Mouse (Mus musculus) ES-CJ7 (cell line): ENCODE results near the gene Gng7.

Source experiments
- DNase-seq: peaks from one replicate; pipeline ENCODE4 v3.0.0; 2011; ENCODE audit warnings: low read depth, low spot score

The Gng7 gene

DNA sequence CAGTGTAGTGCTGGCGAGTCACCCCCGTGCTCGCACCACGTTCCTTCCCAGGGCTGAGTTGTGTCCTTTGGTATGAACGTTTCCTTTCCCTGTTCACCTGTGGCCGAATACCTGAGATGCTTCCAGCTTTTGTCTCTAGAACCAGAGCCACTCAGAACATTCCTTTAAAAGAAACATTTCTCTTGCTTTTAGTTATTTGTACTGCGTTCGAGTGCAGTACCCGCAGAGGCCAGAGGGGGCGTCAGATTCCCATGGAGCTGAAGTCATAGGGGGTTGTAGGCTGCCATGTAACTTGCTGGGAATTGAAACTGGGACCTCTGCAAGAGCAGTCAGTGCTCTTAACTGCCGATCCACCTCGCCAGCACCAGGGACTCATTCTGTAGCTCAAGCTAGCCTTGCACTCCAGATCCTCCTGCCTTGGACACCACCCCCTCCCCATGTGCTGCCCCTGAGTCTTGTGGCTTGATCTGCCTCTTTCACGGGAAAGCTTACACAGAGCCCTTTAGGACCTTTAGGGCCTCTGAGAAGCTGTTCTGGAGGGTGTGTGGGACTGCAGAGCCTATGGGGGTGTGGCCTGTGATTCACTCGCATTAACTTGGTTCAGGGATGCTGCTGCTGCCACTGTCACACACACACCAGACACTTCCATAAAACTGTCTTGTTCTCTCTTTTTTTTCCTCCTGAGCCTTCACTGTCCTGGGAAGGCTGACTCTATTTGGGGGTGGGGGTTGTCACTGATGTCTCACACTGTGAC lies 67.9 kb downstream of the Gng7 start:
- DNase-seq: peak; percentile 76

DNA sequence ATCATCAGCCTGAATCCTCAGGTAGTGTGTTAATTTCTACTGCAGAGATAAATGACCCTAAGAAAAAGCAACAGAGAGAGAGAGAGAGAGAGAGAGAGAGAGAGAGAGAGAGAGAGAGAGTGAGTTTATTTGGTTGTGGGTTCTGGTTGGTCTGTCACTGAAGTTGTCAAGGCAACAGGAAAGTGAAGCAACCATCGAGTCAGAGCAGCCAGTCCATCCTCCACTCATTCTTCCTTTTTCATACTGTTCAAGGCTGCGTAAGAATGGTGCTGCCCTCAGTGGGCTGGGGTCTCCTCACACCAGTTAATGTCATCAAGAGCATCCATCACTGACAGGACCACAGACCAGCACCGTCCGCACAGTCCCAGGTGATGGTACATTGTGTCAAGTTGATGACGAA lies 70.5 kb downstream of the Gng7 start:
- DNase-seq: no peak

DNA sequence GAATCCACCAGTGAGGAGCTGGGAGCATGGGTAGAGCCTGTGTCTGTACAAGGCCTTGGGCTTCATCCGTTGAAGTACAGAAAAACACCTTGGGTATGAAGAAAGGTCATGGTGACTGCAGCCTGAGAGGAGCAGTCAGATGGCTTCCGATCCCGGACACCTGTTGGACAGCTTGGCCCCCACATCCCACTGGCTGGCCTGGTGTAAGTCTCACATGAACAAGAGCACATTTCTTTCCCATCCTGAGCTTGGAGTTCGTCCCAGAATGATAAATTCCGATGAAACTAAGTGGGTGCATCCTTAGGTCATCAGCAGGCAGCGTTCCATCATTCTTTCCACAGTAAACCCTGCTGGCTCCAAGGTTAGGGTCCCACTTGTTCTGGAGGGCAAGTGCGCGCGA lies 71.0 kb downstream of the Gng7 start:
- no peak for DNase-seq

DNA sequence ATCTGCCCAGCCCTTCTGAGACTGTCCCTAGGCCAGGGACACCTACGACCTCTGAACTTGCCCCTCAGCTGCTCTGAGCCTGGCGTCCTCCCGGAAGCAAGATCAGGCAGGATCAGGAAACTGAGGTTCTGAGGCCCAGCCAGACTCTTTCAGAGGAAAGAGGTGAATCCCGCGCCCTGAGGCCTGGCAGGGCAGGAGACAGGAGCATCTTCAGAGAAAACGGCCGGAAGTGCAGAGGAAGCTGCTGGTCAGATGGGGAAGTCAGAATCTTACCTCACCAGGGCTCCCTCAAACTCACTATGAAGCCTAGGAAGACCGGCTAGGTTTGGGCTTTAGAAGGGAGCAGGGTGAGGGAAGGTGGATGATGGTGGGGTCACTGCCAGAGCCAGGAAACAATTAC lies 71.8 kb downstream of the Gng7 start:
- no peak for DNase-seq

DNA sequence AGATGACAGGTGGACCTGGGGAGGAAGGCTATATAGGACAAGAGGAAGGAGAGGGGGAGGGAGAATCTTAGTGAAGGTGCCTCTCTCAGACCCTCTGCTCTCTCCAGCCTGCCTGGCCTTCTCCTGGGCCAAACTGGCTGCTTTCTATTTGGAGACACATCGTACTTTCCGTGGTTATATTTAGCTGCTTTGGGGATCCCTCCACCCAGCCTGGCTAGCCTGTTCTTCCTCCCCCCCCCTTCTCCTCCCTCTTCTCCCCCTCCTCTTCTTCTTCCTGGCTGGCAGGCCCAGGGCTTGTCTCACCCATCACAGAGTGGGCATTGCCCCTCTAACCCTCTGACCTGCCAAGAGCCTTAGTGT lies 73.8 kb downstream of the Gng7 start:
- no peak for DNase-seq

DNA sequence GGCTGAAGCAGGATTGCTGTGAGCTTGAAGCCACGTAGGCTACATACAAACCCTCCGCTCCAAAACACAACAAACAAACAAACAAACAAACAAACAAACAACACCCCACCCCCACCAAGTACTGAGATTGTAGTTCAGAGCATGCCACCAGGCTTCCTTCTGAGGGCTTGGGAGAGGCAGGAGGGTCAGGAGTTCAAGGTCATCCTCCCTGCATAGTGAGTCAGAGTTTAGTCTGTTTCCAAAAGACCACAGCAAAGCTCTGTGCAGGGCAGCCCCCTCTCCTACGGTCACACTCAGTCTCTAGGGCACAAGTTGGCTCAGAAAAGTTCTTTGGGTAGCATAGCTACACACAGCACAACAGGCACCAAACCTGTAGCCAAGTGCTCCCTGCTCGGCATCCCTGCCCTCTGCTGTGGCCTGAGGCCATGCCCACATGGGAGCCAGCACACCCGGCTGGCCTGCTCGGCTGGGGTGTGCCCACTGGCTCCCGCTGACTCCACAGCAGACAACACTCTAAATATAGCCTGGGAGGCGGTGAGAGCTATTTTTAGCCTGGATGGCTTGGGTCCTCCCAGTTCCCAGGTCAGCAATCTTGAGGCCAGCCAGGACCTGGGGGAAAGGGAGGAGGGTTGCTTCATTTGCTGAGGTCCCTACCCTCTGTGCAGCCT lies 74.3 kb downstream of the Gng7 start:
- DNase-seq: peak; percentile 92

DNA sequence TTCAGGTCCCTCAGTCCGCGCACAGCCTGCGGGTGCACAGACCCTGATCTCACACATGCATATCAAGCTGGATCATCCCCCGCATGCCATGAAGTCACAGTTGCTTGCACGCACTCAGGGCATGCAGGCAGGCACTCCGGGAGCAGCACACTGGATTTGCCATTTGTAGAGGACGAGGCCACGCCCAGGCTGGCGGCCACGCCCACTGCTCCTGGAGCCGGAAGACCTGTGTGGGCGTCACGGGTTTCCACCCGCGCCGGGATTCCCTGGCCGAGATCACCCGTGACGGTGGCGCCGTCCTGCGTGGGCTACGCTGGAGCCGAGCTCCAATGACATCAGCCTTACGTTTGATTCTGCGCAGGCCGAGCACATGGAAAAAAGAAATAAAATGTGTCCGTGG lies 75.1 kb downstream of the Gng7 start:
- DNase-seq: peak; percentile 95

DNA sequence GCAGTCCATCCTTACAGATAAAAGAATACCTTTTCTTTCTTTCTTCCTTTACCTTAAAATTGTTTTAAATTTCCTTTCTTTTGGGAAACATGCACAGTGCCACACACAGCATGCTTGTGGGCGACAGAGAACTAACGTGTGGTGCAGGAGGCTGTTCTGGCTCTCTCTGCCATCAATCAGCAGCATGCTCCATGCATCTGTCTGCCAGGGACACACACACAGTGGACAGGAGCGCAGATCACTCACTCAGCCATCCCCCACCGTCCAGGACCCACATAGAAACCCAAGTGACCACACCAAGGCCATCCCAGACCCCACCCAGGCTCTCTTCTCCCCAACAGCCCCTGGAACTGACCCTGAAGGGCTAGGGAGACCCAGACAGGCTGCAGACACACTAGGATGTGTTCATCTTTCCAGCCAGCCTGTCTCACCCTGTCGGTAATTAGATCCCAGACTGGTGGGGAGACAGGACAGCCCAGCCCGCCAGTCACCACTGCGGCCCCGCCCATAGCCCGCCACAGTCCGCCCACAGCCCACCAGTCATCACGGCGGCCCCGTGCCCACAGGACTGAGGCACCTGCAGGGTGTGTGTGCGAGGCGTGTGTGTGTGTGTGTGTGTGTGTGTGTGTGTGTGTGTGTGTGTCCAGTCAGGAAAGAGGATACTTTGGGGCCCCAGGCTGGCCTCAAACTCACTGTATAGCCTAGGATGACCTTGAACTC lies 75.8 kb downstream of the Gng7 start:
- no peak for DNase-seq

DNA sequence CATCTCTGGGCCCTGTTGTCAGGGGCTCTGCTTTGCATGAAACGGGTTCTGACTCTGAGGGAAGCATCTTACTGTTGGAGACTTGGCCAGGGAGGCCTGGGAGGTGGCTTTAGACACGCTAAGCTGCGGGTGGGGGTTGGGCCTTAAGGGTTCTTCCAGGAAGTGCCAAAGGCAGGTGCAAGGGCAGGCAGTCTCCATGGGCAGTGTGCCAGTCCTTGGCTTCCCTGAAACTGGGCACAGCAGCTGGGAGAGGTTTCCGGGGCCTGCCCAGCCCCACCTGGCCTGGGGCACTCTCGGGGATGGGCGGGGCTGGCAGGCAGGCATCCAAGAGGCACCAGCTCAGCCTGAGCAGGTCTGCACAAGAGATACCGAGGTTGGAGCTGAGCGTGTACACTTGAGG lies 77.1 kb downstream of the Gng7 start:
- no peak for DNase-seq

DNA sequence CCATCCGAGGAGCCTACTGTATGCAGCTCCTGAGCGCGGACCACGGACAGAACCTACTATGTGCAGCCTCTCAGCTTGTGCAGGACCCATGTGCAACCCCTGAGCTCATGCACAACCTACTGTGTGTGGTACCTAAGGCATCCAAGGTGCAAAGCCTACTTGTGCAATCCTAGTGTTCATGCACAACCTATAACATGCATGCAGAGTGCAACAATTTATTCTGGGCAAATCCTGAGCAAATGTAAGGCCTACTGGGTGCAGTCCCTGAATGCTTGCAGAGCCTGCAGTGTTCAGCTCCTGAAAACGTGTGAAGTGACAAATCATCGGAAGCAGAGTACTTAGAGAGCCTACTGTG lies 78.0 kb downstream of the Gng7 start:
- no peak for DNase-seq

DNA sequence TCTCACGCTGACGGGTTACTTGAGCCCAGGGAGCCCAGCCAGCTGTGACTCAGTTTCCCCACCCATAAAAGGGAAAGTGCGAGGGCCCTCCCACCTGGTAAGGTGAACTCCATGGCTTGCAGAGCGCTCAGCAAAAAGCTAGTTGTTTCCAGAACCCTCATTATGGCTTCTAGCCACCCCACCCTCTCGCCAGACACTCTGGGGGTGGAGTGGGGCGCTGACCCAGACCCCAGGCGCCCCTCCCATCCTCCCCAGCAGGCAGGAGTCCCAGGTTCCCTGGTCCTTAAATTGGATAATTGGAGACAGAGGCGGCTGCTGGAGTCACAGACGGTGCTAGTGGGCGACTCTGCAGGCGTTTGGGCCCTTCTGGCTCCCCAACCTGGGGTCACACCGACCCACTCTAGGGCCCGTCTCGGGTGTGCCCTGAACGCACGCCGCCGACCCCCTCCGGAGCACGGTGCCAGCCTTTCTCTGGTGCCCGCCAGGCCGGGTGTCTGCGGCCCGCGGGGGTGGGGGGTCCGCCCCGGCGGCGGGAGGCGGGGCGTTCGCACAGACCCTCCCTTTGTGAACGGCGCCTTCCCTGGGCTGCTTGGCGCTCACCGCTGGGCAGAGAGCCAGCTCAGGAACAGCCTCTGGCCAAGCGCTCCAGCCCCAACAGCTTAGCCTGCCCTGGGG lies 78.5 kb downstream of the Gng7 start:
- no peak for DNase-seq

DNA sequence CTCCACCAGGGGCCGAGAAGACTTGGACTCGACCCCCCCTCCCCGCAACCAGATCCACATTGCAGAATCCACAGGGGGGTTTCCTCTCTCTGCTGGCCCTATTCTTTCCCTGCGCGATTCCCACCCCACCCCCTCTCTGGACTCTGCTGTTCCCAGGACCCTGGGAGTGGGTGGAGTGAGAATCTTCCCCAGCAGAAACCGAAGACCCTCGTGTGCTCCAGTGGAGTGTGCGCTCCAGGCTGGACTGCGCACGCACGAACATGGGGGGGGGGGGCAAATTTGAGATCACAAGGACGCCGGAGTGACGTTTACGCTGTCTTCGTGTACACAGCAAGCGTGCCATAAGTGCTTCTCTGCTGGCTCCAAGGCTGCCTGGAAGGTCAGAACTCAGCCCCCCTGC lies 79.0 kb downstream of the Gng7 start:
- no peak for DNase-seq

DNA sequence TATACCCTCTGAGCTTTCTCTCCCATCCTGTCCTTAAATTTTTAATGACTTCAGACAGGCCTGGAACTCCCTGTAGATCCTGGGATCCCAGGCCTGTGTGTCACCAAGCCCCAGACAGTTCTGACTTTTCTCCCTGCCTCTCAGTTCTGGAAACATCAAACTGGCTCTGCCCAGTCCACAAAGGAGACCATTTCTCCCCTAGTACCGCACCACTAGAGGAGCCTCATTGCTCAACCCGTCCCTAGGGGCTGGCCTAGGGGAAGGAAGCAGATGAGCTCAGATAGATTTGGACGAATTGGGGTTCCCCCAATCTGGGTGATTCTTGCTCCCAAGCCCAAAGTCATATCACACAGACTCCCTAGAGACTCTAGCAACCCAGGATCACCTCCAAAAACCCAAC lies 79.5 kb downstream of the Gng7 start:
- no peak for DNase-seq

DNA sequence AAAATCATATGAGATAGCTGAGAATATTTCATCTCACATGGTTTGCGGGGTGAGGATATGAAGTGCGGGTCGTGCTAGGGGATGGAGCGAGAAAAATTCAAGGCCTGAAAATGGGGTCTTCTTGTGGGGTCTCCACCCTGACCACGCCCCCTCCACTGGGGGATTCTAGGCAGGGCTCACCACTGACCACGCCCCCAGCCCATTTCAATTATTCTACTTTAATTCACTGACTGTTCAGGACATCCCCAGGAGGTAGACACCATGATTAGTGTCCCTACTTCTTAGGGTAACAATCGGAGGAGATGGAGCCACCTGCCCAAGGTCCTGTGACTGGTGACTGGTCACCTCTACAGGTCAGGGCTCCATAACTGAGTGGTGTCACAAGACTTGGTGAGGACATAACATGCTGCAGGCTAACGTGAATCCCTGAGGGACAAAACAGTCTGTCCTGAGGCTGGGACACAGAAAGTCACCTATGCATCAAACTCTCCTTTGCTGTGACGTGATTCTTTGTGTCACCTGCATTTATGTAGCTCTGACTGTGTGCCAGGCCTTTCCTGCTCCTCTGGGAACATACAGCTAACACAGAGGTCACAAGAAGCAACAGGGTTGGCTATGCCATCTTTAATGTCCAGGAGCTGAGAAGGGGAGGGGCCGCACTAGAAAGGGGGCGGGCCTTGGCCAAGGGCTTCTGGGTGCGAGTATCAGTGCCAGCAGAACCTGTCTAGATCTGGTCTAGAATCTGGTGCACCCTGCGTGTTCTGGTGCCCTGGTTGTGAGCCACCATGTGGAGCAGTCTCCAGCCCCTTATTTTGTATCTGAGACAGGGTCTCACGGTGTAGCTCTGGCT lies 80.4 kb downstream of the Gng7 start:
- DNase-seq: no peak

DNA sequence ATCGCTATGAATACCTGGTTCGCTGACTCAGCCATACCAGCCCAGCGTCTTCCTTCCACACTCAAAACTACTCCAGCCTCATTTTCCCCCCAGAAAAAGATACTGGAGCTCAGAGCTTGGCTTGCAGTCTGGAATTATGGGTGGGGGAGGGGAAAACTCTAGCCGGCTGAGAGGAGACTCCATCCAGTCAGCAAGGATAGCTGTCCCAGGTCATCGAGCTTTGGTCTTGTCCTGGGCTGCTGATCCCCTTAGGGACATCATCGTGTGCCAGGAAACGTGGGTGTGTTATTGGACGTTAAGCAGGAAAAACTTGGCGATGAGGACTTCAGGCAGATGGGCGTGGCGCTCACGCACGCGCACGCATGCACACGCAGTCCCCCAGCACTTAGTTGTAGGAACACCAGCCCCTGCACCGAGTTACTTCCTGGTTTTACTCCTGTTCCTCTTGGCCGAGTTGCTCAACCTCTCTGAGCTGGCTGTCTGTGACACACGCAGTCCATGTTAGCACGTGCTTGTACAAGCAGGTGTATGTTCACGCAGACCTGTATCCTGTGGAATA lies 81.2 kb downstream of the Gng7 start:
- peak; percentile 58 for DNase-seq

DNA sequence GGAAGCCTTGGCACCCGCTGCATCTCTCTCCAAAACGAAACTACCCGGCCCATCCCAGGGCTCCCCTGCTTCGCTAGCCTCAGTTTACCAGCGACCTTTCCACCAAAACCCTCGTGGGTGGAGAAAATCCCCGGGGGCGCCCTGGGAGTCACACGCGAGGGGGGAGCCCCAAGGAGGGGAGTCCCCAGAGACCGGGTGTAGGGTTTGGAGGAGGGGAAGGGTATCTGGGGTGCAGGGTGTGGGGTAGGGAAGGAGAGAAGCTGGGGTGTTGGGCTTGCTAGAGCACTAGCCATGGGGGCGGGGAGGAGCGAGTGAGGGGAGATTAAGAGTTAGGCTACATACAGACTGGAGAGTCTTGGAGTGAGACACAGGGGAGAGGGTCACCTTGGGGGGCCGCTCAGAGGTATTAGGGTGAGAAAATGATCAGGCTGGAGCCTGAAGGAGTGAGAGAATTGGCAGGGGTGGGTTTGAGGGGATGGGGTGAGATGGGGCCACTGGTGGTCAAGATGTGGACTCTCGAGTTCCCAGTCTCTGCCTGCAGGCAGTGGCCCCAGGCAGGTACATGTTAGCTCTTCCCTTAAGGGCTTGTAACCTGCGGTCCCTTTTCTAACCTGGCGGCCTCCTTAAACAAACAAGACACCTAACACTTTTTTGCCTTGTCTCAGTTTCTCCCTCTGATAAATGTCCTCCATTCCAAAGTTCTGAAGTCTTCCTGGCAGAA lies 81.9 kb downstream of the Gng7 start:
- no peak for DNase-seq

DNA sequence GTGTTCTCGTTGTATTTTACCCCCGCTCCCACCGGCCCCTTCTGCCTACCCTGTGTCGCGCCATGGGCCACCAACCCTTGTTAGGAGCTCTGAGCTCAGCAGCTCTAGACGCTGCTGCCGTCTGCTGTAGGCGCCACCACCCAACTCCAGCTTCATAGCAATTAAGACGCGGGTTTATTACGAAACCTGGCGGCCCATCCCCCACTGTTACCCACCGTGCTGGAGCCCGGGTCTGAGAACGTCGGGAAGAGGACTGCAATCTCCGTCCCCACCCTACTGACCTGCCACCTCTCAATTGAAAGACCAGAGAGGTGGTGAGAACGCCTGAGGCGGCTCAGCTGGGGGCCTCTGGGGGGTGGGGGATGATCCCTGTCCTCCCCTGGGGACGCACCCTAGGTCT lies 82.5 kb downstream of the Gng7 start:
- peak; percentile 78 for DNase-seq

DNA sequence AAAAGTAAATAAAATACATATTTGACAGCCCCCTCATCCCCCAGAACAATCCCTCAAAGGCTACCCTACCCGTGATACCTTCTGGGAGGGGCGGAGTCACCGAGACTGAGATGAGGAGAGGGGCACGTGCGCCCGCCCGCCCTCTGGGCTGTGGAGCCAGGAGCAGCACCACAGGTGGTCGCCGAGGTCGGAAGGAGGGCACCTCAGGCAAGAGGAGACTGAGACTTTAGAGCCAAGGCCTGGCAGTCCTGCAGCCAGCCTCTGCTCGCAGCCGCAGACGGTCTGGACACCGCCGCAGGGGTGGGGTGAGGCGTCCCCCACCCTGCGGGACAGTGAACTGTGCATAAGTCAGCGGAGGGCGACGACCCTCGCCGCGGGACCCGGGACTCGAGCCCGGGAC lies 83.0 kb downstream of the Gng7 start:
- peak; percentile 74 for DNase-seq

DNA sequence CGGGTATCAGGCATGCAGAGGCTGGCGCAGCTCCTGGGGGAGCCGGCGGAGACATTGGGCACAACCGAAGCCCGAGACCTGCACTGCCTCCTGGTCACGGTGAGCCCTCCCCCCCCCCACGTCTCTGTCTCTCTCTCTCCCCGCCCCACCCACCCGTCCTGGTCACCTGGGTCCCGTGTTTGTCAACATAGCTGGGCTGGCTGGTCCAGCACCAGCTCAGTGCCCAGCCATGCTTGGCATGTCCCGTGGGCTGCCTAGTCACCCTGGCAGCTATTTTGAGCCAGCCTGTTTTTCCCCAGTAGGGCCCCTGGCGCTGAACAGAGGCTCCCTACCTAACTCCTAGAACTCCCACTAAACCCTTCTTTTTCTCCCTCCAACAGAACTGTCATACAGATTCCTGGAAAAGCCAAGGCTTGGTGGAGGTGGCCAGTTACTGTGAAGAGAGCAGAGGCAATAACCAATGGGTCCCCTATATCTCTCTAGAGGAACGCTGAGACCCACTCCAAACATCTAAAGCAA lies 83.5 kb downstream of the Gng7 start:
- no peak for DNase-seq
